Mouse (Mus musculus): ENCODE data around the gene Cpt1b.

- TF ChIP-seq POLR2A (IDR thresholded peaks at IDR 0.05; ENCODE audit: borderline replicate concordance, extremely low read depth, low read depth, low read length) (no peak), CTCF (IDR thresholded peaks at IDR 0.05; ENCODE audit: insufficient read depth, low read length) (peak; percentile 20; the same call in 1 of the 2 replicates)
Measured at GRCm38 (mm10) chr15:89468577-89468976, 42.9 kb upstream of the Cpt1b start.
